Mouse (Mus musculus): ENCODE measurements around the gene Prdm8.

- TF ChIP-seq CTCF (IDR thresholded peaks at IDR 0.05; ENCODE audit: low read depth) (no peak), EP300 (optimal IDR thresholded peaks at IDR 0.05) (no peak)
These were observed 27.7 kb upstream of the Prdm8 start for GRCm38 (mm10) chr5:98139297-98139660.
